In the genomic region with DNA sequence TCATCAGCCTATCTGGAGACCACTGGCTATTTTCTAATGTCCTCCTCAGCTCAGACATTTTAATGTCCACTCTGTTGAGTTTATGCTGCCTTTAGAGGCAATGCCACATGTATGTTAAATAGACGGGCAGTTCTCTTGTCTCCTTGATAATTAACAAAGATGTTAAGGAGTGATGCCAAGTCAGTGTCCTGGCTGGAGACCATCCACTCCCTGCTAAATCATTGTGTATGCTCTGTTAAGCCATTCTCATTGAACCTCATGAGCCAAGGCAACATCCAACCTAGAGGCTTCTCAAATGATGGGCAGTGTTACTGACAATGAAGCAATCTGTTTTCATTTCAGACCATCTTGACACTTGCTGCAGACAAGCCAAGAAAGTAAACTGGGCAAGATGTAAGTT, we compare ENCODE assay signal across 21 mouse cellular contexts.
"Had no signal": no experiment of that assay in that cellular context is flagged by ENCODE, and none has a peak within 500 bp of the region (broad histone marks: within the 10 kb centered on the region; RNA-seq: fewer than 3 reads in every experiment).

No protein-coding gene starts in this region.

- H3K27ac ChIP-seq: kidney, embryonic 15.5 days; limb, embryonic 12.5 days; limb, embryonic 15.5 days; liver, embryonic 14.5 days; macrophage; midbrain, embryonic 15.5 days; neural tube, embryonic 13.5 days; stomach, embryonic 15.5 days had no signal

- H3K27me3 ChIP-seq: kidney, embryonic 15.5 days; limb, embryonic 12.5 days; limb, embryonic 15.5 days; midbrain, embryonic 15.5 days; neural tube, embryonic 13.5 days; stomach, embryonic 15.5 days had no signal

- H3K4me1 ChIP-seq: limb, embryonic 12.5 days; limb, embryonic 15.5 days; midbrain, embryonic 15.5 days; stomach, embryonic 15.5 days had no signal

- H3K4me2 ChIP-seq: kidney, embryonic 15.5 days; limb, embryonic 12.5 days; limb, embryonic 15.5 days; liver, embryonic 11.5 days; lung, embryonic 14.5 days; midbrain, embryonic 15.5 days; neural tube, embryonic 13.5 days; stomach, embryonic 15.5 days had no signal

- DNase-seq: kidney, adult 11 months; kidney, adult 8-10 months; kidney, postnatal 10 days; kidney, postnatal 36 days; liver, postnatal 0 days; lung, embryonic 14.5 days; retina, postnatal 1 day; right cerebral cortex, postnatal 25 days; spleen, adult 18-20 months; thymus, postnatal 25 days had no signal

- H3K9ac ChIP-seq: kidney, embryonic 15.5 days; limb, embryonic 12.5 days; limb, embryonic 15.5 days; liver, embryonic 14.5 days; liver, postnatal 0 days; lung, embryonic 14.5 days; midbrain, embryonic 15.5 days; neural tube, embryonic 13.5 days; stomach, embryonic 15.5 days had no signal

- H3K36me3 ChIP-seq: kidney, embryonic 15.5 days; limb, embryonic 12.5 days; limb, embryonic 15.5 days; midbrain, embryonic 15.5 days; neural tube, embryonic 13.5 days; stomach, embryonic 15.5 days had no signal

- H3K4me3 ChIP-seq: kidney, embryonic 15.5 days; limb, embryonic 12.5 days; limb, embryonic 15.5 days; midbrain, embryonic 15.5 days; myocyte; neural tube, embryonic 13.5 days; stomach, embryonic 15.5 days had no signal

- ATAC-seq: liver, postnatal 0 days; lung, postnatal 0 days; midbrain, embryonic 15.5 days had no signal

- H3K9me3 ChIP-seq: kidney, embryonic 15.5 days; limb, embryonic 12.5 days; limb, embryonic 15.5 days; midbrain, embryonic 15.5 days; neural tube, embryonic 13.5 days; stomach, embryonic 15.5 days had no signal
